Mouse (Mus musculus) kidney, embryonic 16.5 days (tissue): Measurements from ENCODE around the gene Slc13a3. TPM values are rescaled to one million over a fixed set of nuclear protein-coding genes. Genes with fewer than 3 reads are reported as not detected.

Source experiments
- ATAC-seq: fragments of 200-750 bp; cut with Nextera tagmentation; 2 replicates; pipeline ENCODE4 v1.8.0; 2017; ENCODE audit warnings: moderate TSS enrichment; ENCODE audit not compliant: low FRiP score, low TSS enrichment
- H3K27ac ChIP-seq: fragments of 300-500 bp; sonication (generic); 2 replicates; pipeline ENCODE4 v1.5.1; 2014; ENCODE audit warnings: low read length
- H3K27me3 ChIP-seq: fragments of 300-500 bp; sonication (generic); 2 replicates; pipeline ENCODE4 v1.6.1; 2014; ENCODE audit warnings: low read length, control low read depth, mixed read lengths; ENCODE audit not compliant: insufficient read depth
- H3K36me3 ChIP-seq: fragments of 300-500 bp; sonication (generic); 2 replicates; pipeline ENCODE4 v1.6.1; 2014; ENCODE audit warnings: low read length, control low read depth, mixed read lengths; ENCODE audit not compliant: insufficient read depth
- H3K4me1 ChIP-seq: fragments of 300-500 bp; sonication (generic); 2 replicates; pipeline ENCODE4 v1.6.1; 2014; ENCODE audit warnings: low read length, control low read depth, mixed read lengths; ENCODE audit not compliant: insufficient read depth
- H3K4me2 ChIP-seq: fragments of 300-500 bp; sonication (generic); replicated peaks from 2 replicates; pipeline ENCODE4 v1.6.1; 2014; ENCODE audit warnings: low read depth, low read length
- H3K4me3 ChIP-seq: fragments of 300-500 bp; sonication (generic); 2 replicates; pipeline ENCODE4 v1.5.1; 2014; ENCODE audit warnings: mild to moderate bottlenecking, low read length
- H3K9ac ChIP-seq: fragments of 300-500 bp; sonication (generic); replicated peaks from 2 replicates; pipeline ENCODE4 v1.6.1; 2014; ENCODE audit warnings: low read length
- H3K9me3 ChIP-seq: fragments of 300-500 bp; sonication (generic); 2 replicates; pipeline ENCODE4 v1.6.1; 2016; ENCODE audit warnings: low read length, control low read depth
- WGBS: fragments of 180-500 bp; shearing (Covaris S2); extraction: QIAGEN DNeasy Blood & Tissue Kit; methylation state at CpG from one replicate; pipeline ENCODE4 v1.1.7; 2014; 5-methylcytosine and 5-hydroxymethylcytosine counted together
- polyA plus RNA-seq: library from polyadenylated mRNA; unstranded; fragments of >200 nt; fragmentation: Nextera tagmentation; extraction: Ambion mirVana; gene quantifications from 2 replicates; pipeline ENCODE4 v1.2.1, GENCODE M21; 2015

Slc13a3 gene
- polyA plus RNA-seq, 1 experiment from 2014 or later = 4.5 TPM

- H3K4me3 ChIP-seq = no peak overlapping the region
- H3K9me3 ChIP-seq = no peaks in the 10 kb centered on the region
- H3K4me2 ChIP-seq = no peak overlapping the region
- WGBS = 83% methylated on average over 2 of the region's 2 CpGs
- no peaks in the 10 kb centered on the region for H3K27me3 ChIP-seq
- no peaks in the 10 kb centered on the region for H3K36me3 ChIP-seq
- ATAC-seq = no peak
- H3K27ac ChIP-seq = no peak overlapping the region
- H3K9ac ChIP-seq = no peak overlapping the region
- H3K4me1 ChIP-seq = no peaks in the 10 kb centered on the region
These were observed 54.5 kb downstream of the Slc13a3 start for GRCm38 (mm10) chr2:165418577-165418976.

DNA sequence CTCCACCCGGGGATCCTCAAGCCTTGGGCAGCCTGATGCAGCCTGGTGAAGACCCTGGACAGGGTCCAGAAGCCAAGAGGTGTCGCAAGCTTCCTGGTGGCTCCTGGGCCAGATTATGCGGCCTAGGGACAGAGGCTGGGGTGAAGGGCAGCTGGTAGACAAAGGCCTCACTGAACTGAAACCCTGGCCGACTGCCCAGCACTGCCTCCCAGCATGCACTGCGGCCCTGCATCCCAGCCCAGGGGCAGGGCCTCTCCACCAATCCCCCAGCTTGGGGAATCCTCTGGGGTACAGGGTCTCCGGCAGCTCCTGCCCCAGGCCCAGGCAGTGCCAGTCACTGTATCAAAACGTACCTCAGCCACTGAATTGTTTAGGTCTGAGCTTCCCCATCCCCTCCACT, 55.7 kb downstream of the Slc13a3 start:
- no peak overlapping the region for H3K9ac ChIP-seq
- 72% methylated on average over 7 of the region's 7 CpGs for WGBS
- no peaks in the 10 kb centered on the region for H3K36me3 ChIP-seq
- no peaks in the 10 kb centered on the region for H3K4me1 ChIP-seq
- no peak overlapping the region for H3K4me2 ChIP-seq
- no peak overlapping the region for H3K27ac ChIP-seq
- peak; percentile 73; the same call in 1 of the 2 replicates for ATAC-seq
- no peak overlapping the region for H3K4me3 ChIP-seq
- no peaks in the 10 kb centered on the region for H3K9me3 ChIP-seq
- no peaks in the 10 kb centered on the region for H3K27me3 ChIP-seq

DNA sequence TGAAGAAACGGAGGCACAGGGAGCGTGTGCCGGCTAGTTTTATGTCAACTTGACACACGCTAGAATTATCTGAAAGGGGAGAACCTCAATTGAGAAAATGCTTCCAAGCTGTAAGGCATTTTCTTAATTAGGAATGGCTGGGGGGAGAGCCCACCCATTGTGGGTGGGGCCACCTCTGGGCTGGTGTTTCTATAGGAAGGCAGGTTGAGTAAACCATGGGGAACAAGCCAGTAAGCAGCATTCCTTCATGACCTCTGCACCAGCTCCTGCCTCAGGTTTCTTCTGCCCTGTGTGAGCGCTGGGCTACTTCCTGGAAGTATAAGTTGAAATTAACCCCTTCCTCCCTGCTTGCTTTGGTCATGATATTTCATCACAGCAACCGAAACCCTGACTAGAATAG, 57.2 kb downstream of the Slc13a3 start:
- Histone ChIP-seq H3K9ac (no peak overlapping the region), H3K27ac (no peak overlapping the region), H3K9me3 (no peaks in the 10 kb centered on the region), H3K4me2 (no peak overlapping the region), H3K4me1 (no peaks in the 10 kb centered on the region), H3K27me3 (no peaks in the 10 kb centered on the region), H3K4me3 (no peak overlapping the region), H3K36me3 (no peaks in the 10 kb centered on the region)
- 41% methylated on average over 6 of the region's 6 CpGs for WGBS
- no peak for ATAC-seq

DNA sequence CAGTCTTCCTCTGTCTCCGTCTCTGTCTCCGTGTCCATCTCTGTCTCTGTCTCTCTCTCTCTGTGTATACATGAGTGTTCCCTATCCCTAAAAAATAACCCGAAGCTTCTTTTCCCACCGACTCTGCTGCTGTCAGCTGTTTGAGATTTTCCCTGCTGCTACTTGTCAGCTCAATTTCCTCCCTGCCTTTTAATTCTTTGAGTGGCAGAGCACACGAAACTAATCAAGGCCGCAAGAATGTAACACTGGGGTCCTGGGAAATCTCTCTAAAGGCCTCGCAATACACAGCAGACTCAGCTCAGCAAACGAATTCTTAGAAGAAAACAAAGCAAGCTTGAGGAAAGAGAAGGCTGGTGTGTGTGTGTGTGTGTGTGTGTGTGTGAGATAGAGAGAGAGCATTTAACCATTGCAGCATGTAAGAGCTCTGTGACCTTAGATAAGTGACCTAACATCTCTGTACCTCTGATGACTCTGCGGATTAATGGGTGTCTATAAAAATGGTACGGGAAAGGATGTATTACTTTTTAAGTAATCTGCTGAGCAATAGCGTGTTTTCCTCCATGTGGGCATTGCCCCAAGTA, 57.8 kb downstream of the Slc13a3 start:
- H3K27ac ChIP-seq = no peak overlapping the region
- H3K4me2 ChIP-seq = no peak overlapping the region
- no peaks in the 10 kb centered on the region for H3K36me3 ChIP-seq
- WGBS = 56% methylated on average over 11 of the region's 11 CpGs
- H3K9me3 ChIP-seq = no peaks in the 10 kb centered on the region
- no peaks in the 10 kb centered on the region for H3K27me3 ChIP-seq
- H3K9ac ChIP-seq = no peak overlapping the region
- H3K4me3 ChIP-seq = no peak overlapping the region
- ATAC-seq = no peak
- no peaks in the 10 kb centered on the region for H3K4me1 ChIP-seq

GRCm38 (mm10) chr2:165414321-165414720, 58.7 kb downstream of the Slc13a3 start:
- H3K4me2 ChIP-seq = no peak overlapping the region
- no peaks in the 10 kb centered on the region for H3K36me3 ChIP-seq
- no peaks in the 10 kb centered on the region for H3K4me1 ChIP-seq
- no peak overlapping the region for H3K27ac ChIP-seq
- H3K9ac ChIP-seq = no peak overlapping the region
- H3K4me3 ChIP-seq = no peak overlapping the region
- H3K27me3 ChIP-seq = no peaks in the 10 kb centered on the region
- no peak for ATAC-seq
- H3K9me3 ChIP-seq = no peaks in the 10 kb centered on the region
- WGBS = 73% methylated on average over 5 of the region's 5 CpGs

DNA sequence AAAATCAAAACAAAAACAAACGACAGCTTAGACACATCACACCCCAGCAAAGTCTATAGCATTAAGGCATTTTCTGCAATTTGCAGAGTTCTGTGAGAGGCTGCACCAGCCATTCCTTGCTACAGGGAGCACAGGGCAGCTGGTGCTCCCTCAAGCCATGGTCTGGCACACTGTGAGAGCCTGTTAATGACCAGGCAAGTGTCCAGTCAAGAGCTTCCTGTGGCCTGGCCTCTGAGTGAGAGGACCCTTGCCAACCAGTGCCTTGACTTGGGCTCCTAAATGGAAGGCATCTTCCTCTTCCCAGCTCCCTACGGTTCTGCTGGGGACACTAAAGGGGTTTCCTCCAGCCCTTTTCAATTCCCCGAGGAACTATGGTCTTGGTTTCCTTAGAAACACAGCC, 59.1 kb downstream of the Slc13a3 start:
- no peaks in the 10 kb centered on the region for H3K36me3 ChIP-seq
- 59% methylated on average over 3 of the region's 3 CpGs for WGBS
- H3K4me1 ChIP-seq = no peaks in the 10 kb centered on the region
- H3K27me3 ChIP-seq = no peaks in the 10 kb centered on the region
- H3K27ac ChIP-seq = no peak overlapping the region
- H3K9ac ChIP-seq = no peak overlapping the region
- H3K4me2 ChIP-seq = no peak overlapping the region
- H3K9me3 ChIP-seq = no peaks in the 10 kb centered on the region
- H3K4me3 ChIP-seq = no peak overlapping the region
- ATAC-seq = no peak

- H3K4me1 ChIP-seq = no peaks in the 10 kb centered on the region
- no peak for ATAC-seq
- H3K9ac ChIP-seq = no peak overlapping the region
- H3K4me3 ChIP-seq = no peak overlapping the region
- no peaks in the 10 kb centered on the region for H3K36me3 ChIP-seq
- H3K9me3 ChIP-seq = no peaks in the 10 kb centered on the region; the same call in 1 of the 2 replicates
- no peak overlapping the region for H3K27ac ChIP-seq
- H3K27me3 ChIP-seq = no peaks in the 10 kb centered on the region
- no peak overlapping the region for H3K4me2 ChIP-seq
- WGBS = 48% methylated on average over 10 of the region's 10 CpGs
These were observed 65.2 kb downstream of the Slc13a3 start for GRCm38 (mm10) chr2:165407700-165408301.

DNA sequence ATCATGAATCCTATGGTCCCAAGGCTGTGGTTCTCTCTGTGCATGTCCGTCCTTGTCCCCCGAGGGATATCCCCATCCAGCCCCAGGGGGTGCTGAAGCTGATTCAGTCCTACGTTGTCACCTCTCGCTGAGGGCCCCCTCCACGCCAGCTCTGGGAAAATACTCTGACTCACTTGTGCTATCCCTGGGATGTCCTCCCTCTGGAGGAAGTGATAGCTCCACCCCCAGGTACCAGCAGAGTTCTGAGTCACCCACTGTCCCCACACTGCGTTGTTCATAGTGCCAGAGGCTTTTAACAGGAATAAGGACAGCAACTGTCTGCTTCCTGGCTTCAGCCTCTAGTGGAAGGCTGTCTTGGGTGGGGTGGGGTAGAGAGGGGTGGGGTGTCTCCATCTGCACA, 67.7 kb downstream of the Slc13a3 start:
- no peaks in the 10 kb centered on the region; the same call in 1 of the 2 replicates for H3K9me3 ChIP-seq
- H3K4me2 ChIP-seq = no peak overlapping the region
- H3K27ac ChIP-seq = no peak overlapping the region
- H3K4me3 ChIP-seq = no peak overlapping the region
- H3K36me3 ChIP-seq = no peaks in the 10 kb centered on the region
- ATAC-seq = no peak
- 55% methylated on average over 6 of the region's 6 CpGs for WGBS
- H3K27me3 ChIP-seq = no peaks in the 10 kb centered on the region
- H3K4me1 ChIP-seq = no peaks in the 10 kb centered on the region
- H3K9ac ChIP-seq = no peak overlapping the region

GRCm38 (mm10) chr2:165404951-165405350, 68.1 kb downstream of the Slc13a3 start:
- H3K4me1 ChIP-seq = no peaks in the 10 kb centered on the region
- no peaks in the 10 kb centered on the region for H3K27me3 ChIP-seq
- no peaks in the 10 kb centered on the region; the same call in 1 of the 2 replicates for H3K9me3 ChIP-seq
- H3K9ac ChIP-seq = no peak overlapping the region
- no peak overlapping the region for H3K4me3 ChIP-seq
- no peaks in the 10 kb centered on the region for H3K36me3 ChIP-seq
- H3K27ac ChIP-seq = no peak overlapping the region
- H3K4me2 ChIP-seq = no peak overlapping the region
- ATAC-seq = no peak
- 64% methylated on average over 9 of the region's 9 CpGs for WGBS

DNA sequence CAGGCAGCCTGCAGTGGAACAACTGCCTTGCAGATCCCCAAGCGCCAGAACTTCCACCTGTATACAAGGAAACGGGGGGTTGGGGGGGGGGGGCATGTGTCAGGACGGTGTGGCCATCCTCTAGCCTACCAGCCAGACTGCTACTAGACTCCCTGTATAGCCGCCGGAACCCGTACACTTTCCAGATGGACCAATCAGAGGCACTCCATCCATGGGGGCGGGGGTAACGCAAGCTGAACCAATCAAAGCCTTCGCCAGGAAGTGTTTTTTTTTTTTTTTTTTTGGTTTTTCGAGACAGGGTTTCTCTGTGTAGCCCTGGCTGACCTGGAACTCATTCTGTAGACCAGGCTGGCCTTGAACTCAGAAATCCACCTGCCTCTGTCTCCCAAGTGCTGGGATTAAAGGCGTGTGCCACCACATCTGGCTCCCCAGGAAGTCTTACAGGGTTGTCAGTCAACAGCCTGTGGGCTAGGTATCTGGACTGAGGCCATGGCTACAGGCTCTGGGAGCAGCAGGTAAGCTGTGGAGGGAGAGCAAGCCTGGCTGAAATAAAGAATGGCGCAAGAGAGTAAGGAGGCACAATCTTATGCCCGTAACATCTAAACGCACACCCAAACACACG, 74.8 kb downstream of the Slc13a3 start:
- WGBS = 61% methylated on average over 15 of the region's 15 CpGs

More for the DNA sequence above, 74.8 kb downstream of the Slc13a3 start:
- Histone ChIP-seq H3K27me3 (no peaks in the 10 kb centered on the region), H3K27ac (no peak overlapping the region), H3K9me3 (peaks cover 4% of the 10 kb centered on the region; the same call in 1 of the 2 replicates), H3K4me2 (no peak overlapping the region), H3K4me3 (no peak overlapping the region), H3K36me3 (no peaks in the 10 kb centered on the region), H3K9ac (no peak overlapping the region), H3K4me1 (peaks cover 8% of the 10 kb centered on the region; the same call in 1 of the 2 replicates)
- ATAC-seq = no peak
